Comparison of ENCODE assay signal across 35 mouse cellular contexts in the genomic region with DNA sequence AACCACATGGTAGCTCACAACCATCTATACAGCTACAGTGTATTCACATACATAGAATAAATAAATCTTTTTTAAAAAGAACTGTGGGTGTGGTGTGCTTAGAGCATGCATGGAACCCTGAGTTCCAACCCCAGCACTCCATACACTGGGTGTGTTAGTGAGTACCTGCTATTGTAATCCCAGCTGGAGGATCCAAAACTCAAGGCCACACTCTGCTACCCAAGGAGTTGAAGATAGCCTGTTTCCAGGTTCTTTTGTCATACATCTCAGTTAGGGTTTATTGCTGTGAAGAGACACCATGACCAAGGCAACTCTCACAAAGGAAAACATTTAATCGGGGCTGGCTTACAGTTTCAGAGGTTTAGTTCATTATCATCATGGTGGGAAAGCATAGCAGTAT.
"Had no signal": no experiment of that assay in that cellular context is flagged by ENCODE, and none has a peak within 500 bp of the region (broad histone marks: within the 10 kb centered on the region; RNA-seq: fewer than 3 reads in every experiment).

No protein-coding gene starts in this region.

- ATAC-seq: hindbrain, embryonic 16.5 days; hindbrain, postnatal 0 days; inflammation-experienced regulatory T-cells, adult 6 months; intestine, embryonic 15.5 days; intestine, embryonic 16.5 days; intestine, postnatal 0 days had no signal

- DNase-seq: heart, postnatal 10 days; heart, postnatal 14 days; heart, postnatal 36 days; heart, postnatal 4 days; kidney, adult 11 months; kidney, adult 18-20 months; kidney, adult 2 months; kidney, adult 8-10 months; kidney, adult 9 months; kidney, postnatal 10 days; kidney, postnatal 14 days; kidney, postnatal 25 days; kidney, postnatal 36 days; kidney, postnatal 4 days; layer of hippocampus, adult 9-11 months; layer of hippocampus, postnatal 36 days had no signal

- H3K4me3 ChIP-seq: heart, embryonic 12.5 days; heart, embryonic 13.5 days; heart, embryonic 15.5 days; hindbrain, embryonic 10.5 days; hindbrain, embryonic 12.5 days; hindbrain, embryonic 13.5 days; hindbrain, embryonic 15.5 days; intestine, embryonic 15.5 days; kidney, embryonic 15.5 days; layer of hippocampus, adult 2 months; left cerebral cortex, adult 2 months had no signal

- H3K27me3 ChIP-seq: heart, embryonic 15.5 days; hindbrain, embryonic 12.5 days; hindbrain, embryonic 15.5 days; intestine, embryonic 15.5 days had no signal

- H3K36me3 ChIP-seq: heart, embryonic 12.5 days; heart, embryonic 13.5 days; heart, embryonic 15.5 days; hindbrain, embryonic 10.5 days; hindbrain, embryonic 12.5 days; hindbrain, embryonic 13.5 days; hindbrain, embryonic 15.5 days; intestine, embryonic 15.5 days; kidney, embryonic 15.5 days had no signal

- H3K4me1 ChIP-seq: heart, embryonic 12.5 days; heart, embryonic 13.5 days; heart, embryonic 15.5 days; hindbrain, embryonic 10.5 days; hindbrain, embryonic 12.5 days; hindbrain, embryonic 13.5 days; hindbrain, embryonic 15.5 days; intestine, embryonic 15.5 days; kidney, embryonic 15.5 days had no signal

- H3K4me2 ChIP-seq: heart, embryonic 11.5 days; heart, embryonic 12.5 days; heart, embryonic 13.5 days; heart, embryonic 15.5 days; hindbrain, embryonic 12.5 days; hindbrain, embryonic 13.5 days; hindbrain, embryonic 14.5 days; hindbrain, embryonic 15.5 days; intestine, embryonic 15.5 days; kidney, embryonic 15.5 days had no signal

- H3K9ac ChIP-seq: heart, embryonic 12.5 days; heart, embryonic 13.5 days; heart, embryonic 15.5 days; hindbrain, embryonic 12.5 days; hindbrain, embryonic 13.5 days; hindbrain, embryonic 14.5 days; hindbrain, embryonic 15.5 days; intestine, embryonic 15.5 days; kidney, embryonic 15.5 days had no signal

- H3K27ac ChIP-seq: heart, embryonic 13.5 days; heart, embryonic 15.5 days; hindbrain, embryonic 10.5 days; hindbrain, embryonic 12.5 days; hindbrain, embryonic 13.5 days; hindbrain, embryonic 14.5 days; hindbrain, embryonic 15.5 days; hindbrain, postnatal 0 days; intestine, embryonic 15.5 days; kidney, embryonic 15.5 days; kidney, postnatal 0 days; layer of hippocampus, adult 2 months; left cerebral cortex, adult 2 months had no signal

- H3K9me3 ChIP-seq: heart, embryonic 15.5 days; hindbrain, embryonic 12.5 days; hindbrain, embryonic 13.5 days; hindbrain, embryonic 15.5 days; intestine, embryonic 15.5 days; kidney, embryonic 15.5 days had no signal
